Mouse (Mus musculus) adrenal gland, postnatal 25 days (tissue): ENCODE results near the gene Lrrc59. TPM values are rescaled to one million over a fixed set of nuclear protein-coding genes. Genes with fewer than 3 reads are reported as not detected.
"Not testable (repeated sequence)": the region's sequence is repeated elsewhere in the genome, so short reads cannot be mapped to it uniquely, and the experiment has no call there.

Source experiments
- DNase-seq: peaks from one replicate; pipeline ENCODE4 v3.0.0; 2021; ENCODE audit warnings: mixed read lengths
- total RNA-seq: library from RNA; stranded (reverse); gene quantifications from 2 replicates; pipeline ENCODE4 v1.2.3, GENCODE M21; 2021

Gene Lrrc59
- total RNA-seq, 1 experiment from 2014 or later: 90.9 TPM

GRCm38 (mm10) chr11:94631969-94632368, 2.4 kb downstream of the Lrrc59 start:
- DNase-seq: no peak

GRCm38 (mm10) chr11:94632988-94633387, 3.4 kb downstream of the Lrrc59 start:
- no peak for DNase-seq

GRCm38 (mm10) chr11:94634431-94634830, 4.9 kb downstream of the Lrrc59 start:
- no peak for DNase-seq

GRCm38 (mm10) chr11:94644461-94645219, 15.1 kb downstream of the Lrrc59 start:
- DNase-seq: no peak

GRCm38 (mm10) chr11:94646457-94646856, 16.9 kb downstream of the Lrrc59 start:
- no peak for DNase-seq

- DNase-seq: not testable (repeated sequence)
Observed at GRCm38 (mm10) chr11:94651241-94651640, 21.7 kb downstream of the Lrrc59 start.

GRCm38 (mm10) chr11:94652973-94653372, 23.4 kb downstream of the Lrrc59 start:
- DNase-seq: no peak

GRCm38 (mm10) chr11:94653663-94654436, 24.3 kb downstream of the Lrrc59 start, which contains the start of the genes Mrpl27 and Eme1:
TSS of gene Mrpl27 (plus strand) at chr11:94653767.
TSS of gene Eme1 (minus strand) at chr11:94653964.
- DNase-seq: peak; percentile 86

GRCm38 (mm10) chr11:94661344-94661743, 31.8 kb downstream of the Lrrc59 start:
- no peak for DNase-seq

- no peak for DNase-seq
Observed at GRCm38 (mm10) chr11:94665281-94665680, 35.7 kb downstream of the Lrrc59 start.

GRCm38 (mm10) chr11:94674984-94675383, 45.4 kb downstream of the Lrrc59 start:
- no peak for DNase-seq

- DNase-seq: no peak
Observed at GRCm38 (mm10) chr11:94675446-94675845, 45.9 kb downstream of the Lrrc59 start.

GRCm38 (mm10) chr11:94676308-94676707, 46.7 kb downstream of the Lrrc59 start:
- DNase-seq: no peak

- DNase-seq: peak; percentile 94
Observed at GRCm38 (mm10) chr11:94676754-94677606, 47.4 kb downstream of the Lrrc59 start, which contains the start of gene Xylt2. TSS of gene Xylt2 (minus strand) at chr11:94677515.

- no peak for DNase-seq
Observed at GRCm38 (mm10) chr11:94677607-94678145, 48.1 kb downstream of the Lrrc59 start.

- DNase-seq: no peak
Observed at GRCm38 (mm10) chr11:94680639-94681038, 51.1 kb downstream of the Lrrc59 start.

- no peak for DNase-seq
Observed at GRCm38 (mm10) chr11:94681640-94682039, 52.1 kb downstream of the Lrrc59 start.

GRCm38 (mm10) chr11:94682427-94682826, 52.9 kb downstream of the Lrrc59 start:
- DNase-seq: no peak

- no peak for DNase-seq
Observed at GRCm38 (mm10) chr11:94687178-94687577, 57.6 kb downstream of the Lrrc59 start.

GRCm38 (mm10) chr11:94692502-94692901, 62.9 kb downstream of the Lrrc59 start:
- not testable (repeated sequence) for DNase-seq
